Mouse (Mus musculus) midbrain, embryonic 12.5 days (tissue): Measurements from ENCODE around the gene Ndfip2. TPM values are rescaled to one million over a fixed set of nuclear protein-coding genes. Genes with fewer than 3 reads are reported as not detected.

Experiments used
- ATAC-seq: fragments of 200-750 bp; cut with Nextera tagmentation; 2 replicates; pipeline ENCODE4 v1.8.0; 2017; ENCODE audit warnings: low read depth, moderate TSS enrichment, moderate library complexity; ENCODE audit not compliant: low FRiP score
- H3K27ac ChIP-seq: fragments of 300-500 bp; sonication (generic); replicated peaks from 2 replicates; pipeline ENCODE4 v1.5.1; 2016; ENCODE audit warnings: mild to moderate bottlenecking
- H3K27me3 ChIP-seq: fragments of 300-500 bp; sonication (generic); 2 replicates; pipeline ENCODE4 v1.6.1; 2016; ENCODE audit warnings: mild to moderate bottlenecking
- H3K36me3 ChIP-seq: fragments of 300-500 bp; sonication (generic); 2 replicates; pipeline ENCODE4 v1.6.1; 2016
- H3K4me1 ChIP-seq: fragments of 300-500 bp; sonication (generic); 2 replicates; pipeline ENCODE4 v1.6.1; 2016
- H3K4me2 ChIP-seq: fragments of 300-500 bp; sonication (generic); replicated peaks from 2 replicates; pipeline ENCODE4 v1.6.1; 2016; ENCODE audit warnings: mild to moderate bottlenecking, moderate library complexity
- H3K4me3 ChIP-seq: fragments of 300-500 bp; sonication (generic); 2 replicates; pipeline ENCODE4 v1.5.1; 2016; ENCODE audit warnings: mild to moderate bottlenecking
- H3K9ac ChIP-seq: fragments of 300-500 bp; sonication (generic); replicated peaks from 2 replicates; pipeline ENCODE4 v1.6.1; 2016; ENCODE audit warnings: mild to moderate bottlenecking, moderate library complexity
- H3K9me3 ChIP-seq: fragments of 300-500 bp; sonication (generic); 2 replicates; pipeline ENCODE4 v1.6.1; 2016; ENCODE audit warnings: mild to moderate bottlenecking
- WGBS: fragments of 180-500 bp; shearing (Covaris S2); methylation state at CpG from one replicate; pipeline ENCODE4 v1.1.7; 2016; 5-methylcytosine and 5-hydroxymethylcytosine counted together
- polyA plus RNA-seq: library from polyadenylated mRNA; unstranded; fragments of >200 nt; fragmentation: Nextera tagmentation; extraction: Ambion mirVana; gene quantifications from 2 replicates; pipeline ENCODE4 v1.2.1, GENCODE M21; 2016

The Ndfip2 gene
- polyA plus RNA-seq, 1 experiment from 2014 or later = 75.3 TPM

- Histone ChIP-seq H3K4me1 (peaks cover 5% of the 10 kb centered on the region; the same call in 1 of the 2 replicates), H3K9ac (no peak overlapping the region), H3K4me3 (no peak overlapping the region), H3K9me3 (no peaks in the 10 kb centered on the region), H3K4me2 (no peak overlapping the region), H3K27ac (no peak overlapping the region), H3K36me3 (no peaks in the 10 kb centered on the region), H3K27me3 (no peaks in the 10 kb centered on the region)
- WGBS = 88% methylated on average over 9 of the region's 9 CpGs
- ATAC-seq = no peak
Observed at GRCm38 (mm10) chr14:105323448-105323847, 65.1 kb downstream of the Ndfip2 start.

- Histone ChIP-seq H3K4me2 (peak overlapping the region; percentile 41), H3K4me3 (peak overlapping the region; percentile 9; the same call in 1 of the 2 replicates), H3K36me3 (no peaks in the 10 kb centered on the region), H3K27me3 (no peaks in the 10 kb centered on the region), H3K27ac (0 out of 2 replicates have a peak overlapping the region, but pooled peaks have one; percentile 1), H3K4me1 (peaks cover 15% of the 10 kb centered on the region; the same call in 1 of the 2 replicates), H3K9ac (no peak overlapping the region), H3K9me3 (no peaks in the 10 kb centered on the region)
- 24% methylated on average over 13 of the region's 13 CpGs for WGBS
- peak; percentile 65 for ATAC-seq
Observed at GRCm38 (mm10) chr14:105328397-105329302, 70.3 kb downstream of the Ndfip2 start.

DNA sequence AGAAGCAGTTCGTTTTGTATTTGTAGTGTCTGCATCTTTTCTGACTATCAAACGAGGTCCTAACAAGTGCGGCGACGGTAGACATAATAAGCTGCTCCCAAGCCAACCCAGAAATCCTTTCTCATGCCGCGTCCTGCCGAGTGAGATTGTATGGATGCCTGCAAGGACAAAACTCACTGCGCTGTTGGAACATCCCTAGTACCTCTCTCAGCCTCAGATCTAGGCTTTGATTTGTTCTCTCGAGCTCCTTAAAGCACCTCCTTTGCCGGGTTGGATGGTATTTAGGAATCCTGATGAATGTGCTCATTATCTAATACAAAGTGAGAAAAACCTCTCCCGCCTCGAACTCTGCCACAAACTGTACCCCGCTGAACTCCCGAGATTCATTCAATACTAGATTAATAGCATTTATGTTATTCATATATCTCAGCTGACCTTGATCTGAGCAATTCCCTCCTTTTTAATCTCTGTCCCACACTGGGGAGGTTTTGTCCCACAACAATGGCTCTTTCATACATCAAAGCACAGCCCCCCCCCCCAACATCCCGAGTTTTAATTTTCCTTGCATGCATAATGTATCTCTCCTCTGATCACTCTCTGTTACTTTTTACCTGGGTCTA is 75.2 kb downstream of the Ndfip2 start:
- no peak overlapping the region for H3K9ac ChIP-seq
- peak overlapping the region; percentile 31 for H3K4me3 ChIP-seq
- WGBS = 37% methylated on average over 16 of the region's 16 CpGs
- peak overlapping the region; percentile 40 for H3K4me2 ChIP-seq
- ATAC-seq = peak; percentile 77
- H3K27ac ChIP-seq = 0 out of 2 replicates have a peak overlapping the region, but pooled peaks have one; percentile 15
- H3K4me1 ChIP-seq = peaks cover 9% of the 10 kb centered on the region; the same call in 1 of the 2 replicates
- no peaks in the 10 kb centered on the region for H3K9me3 ChIP-seq
- H3K27me3 ChIP-seq = no peaks in the 10 kb centered on the region
- no peaks in the 10 kb centered on the region for H3K36me3 ChIP-seq

DNA sequence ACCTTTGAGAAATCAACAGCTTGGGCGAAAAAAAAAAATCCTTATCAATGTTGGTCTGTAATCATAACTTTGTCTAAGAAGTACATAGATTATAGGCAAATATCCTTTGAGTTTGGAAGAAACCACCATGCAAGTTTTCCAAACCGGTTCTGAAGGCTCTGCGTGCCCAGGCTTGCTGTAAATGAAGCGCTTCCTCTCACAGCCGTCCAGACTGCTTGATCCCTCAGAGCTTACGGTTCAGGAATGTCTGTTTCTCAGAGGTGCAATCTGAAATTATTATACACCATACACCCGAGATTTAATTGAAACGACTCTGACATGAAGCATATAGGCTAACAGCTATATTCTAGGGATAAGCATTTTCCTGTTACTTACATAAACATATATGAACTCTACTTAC is 83.4 kb downstream of the Ndfip2 start:
- H3K27ac ChIP-seq = no peak overlapping the region

DNA sequence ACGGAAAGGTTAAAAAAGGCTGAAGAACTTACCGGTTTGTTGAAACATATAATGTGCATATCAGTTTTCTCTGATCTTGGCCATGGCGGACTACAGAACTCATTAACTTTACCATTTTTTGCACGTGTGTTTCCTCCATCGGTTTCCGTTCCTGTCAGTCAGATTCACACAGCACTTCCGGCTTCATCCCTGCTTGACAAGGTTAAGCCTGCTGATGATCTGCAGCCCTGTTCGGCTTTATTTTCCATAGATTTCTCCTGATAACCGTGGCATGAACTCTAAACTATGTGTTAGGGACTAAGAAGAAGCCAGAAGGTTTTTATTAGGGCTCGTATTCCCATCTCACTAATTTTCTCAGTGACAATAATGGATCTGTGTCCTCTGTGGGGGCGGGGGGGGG is 95.7 kb downstream of the Ndfip2 start:
- ATAC-seq = no peak
- no peak overlapping the region for H3K9ac ChIP-seq
- H3K4me2 ChIP-seq = no peak overlapping the region
- no peak overlapping the region for H3K4me3 ChIP-seq
- no peaks in the 10 kb centered on the region for H3K4me1 ChIP-seq
- H3K27ac ChIP-seq = no peak overlapping the region
- no peaks in the 10 kb centered on the region for H3K27me3 ChIP-seq
- H3K9me3 ChIP-seq = no peaks in the 10 kb centered on the region
- 79% methylated on average over 11 of the region's 11 CpGs for whole genome bisulfite sequencing
- H3K36me3 ChIP-seq = no peaks in the 10 kb centered on the region

More for the DNA sequence above, 83.4 kb downstream of the Ndfip2 start:
- H3K4me3 ChIP-seq = no peak overlapping the region
- no peaks in the 10 kb centered on the region for H3K36me3 ChIP-seq
- no peaks in the 10 kb centered on the region for H3K9me3 ChIP-seq
- H3K9ac ChIP-seq = no peak overlapping the region
- H3K4me1 ChIP-seq = no peaks in the 10 kb centered on the region
- ATAC-seq = no peak
- no peaks in the 10 kb centered on the region for H3K27me3 ChIP-seq
- H3K4me2 ChIP-seq = no peak overlapping the region
- WGBS = 80% methylated on average over 8 of the region's 8 CpGs

Other genes with a start within 250 kb of the Ndfip2 start
- 44.9 and 49.7 TPM in 2 replicates for gene Rbm26, start 81.2 kb upstream of the Ndfip2 start, polyA plus RNA-seq